Mouse (Mus musculus): ENCODE results near the gene Asic4. TPM values are rescaled to one million over a fixed set of nuclear protein-coding genes. Genes with fewer than 3 reads are reported as not detected.
A peak's percentile ranks its signal among the peaks of the same experiment; 100 is the strongest.

The Asic4 gene
- polyA plus RNA-seq, 1 experiment from 2014 or later = 16.6 TPM

- H3K27me3 ChIP-seq (ENCODE audit: control insufficient read depth, insufficient read depth, low read length) = no peaks in the 10 kb centered on the region
- H3K4me2 ChIP-seq (ENCODE audit: low read length) = no peak overlapping the region
- H3K9me3 ChIP-seq (ENCODE audit: control insufficient read depth, low read length) = no peaks in the 10 kb centered on the region
- DNase-seq (peak; percentile 18), ATAC-seq (ENCODE audit: low FRiP score, low TSS enrichment) (no peak)
- H3K4me1 ChIP-seq (ENCODE audit: control insufficient read depth, insufficient read depth, low read length) = peaks cover 3% of the 10 kb centered on the region; the same call in 1 of the 2 replicates
- H3K36me3 ChIP-seq (ENCODE audit: control insufficient read depth, insufficient read depth, low read length) = no peaks in the 10 kb centered on the region
- H3K27ac ChIP-seq (replicated peaks; ENCODE audit: low read depth, low read length) = no peak overlapping the region; the same call in 1 of the 2 replicates
- 77% methylated on average over 5 of the region's 5 CpGs for WGBS
- no peak overlapping the region for H3K4me3 ChIP-seq (replicated peaks; ENCODE audit: low read depth, low read length)
- H3K9ac ChIP-seq (replicated peaks; ENCODE audit: low read length) = no peak overlapping the region
Observed at GRCm38 (mm10) chr1:75519576-75519975, 69.3 kb downstream of the Asic4 start.

GRCm38 (mm10) chr1:75521321-75522031 is 71.2 kb downstream of the Asic4 start, which contains the start of gene Stk11ip:
Gene Stk11ip, plus strand, starts transcription at chr1:75521529.
- H3K27ac ChIP-seq (replicated peaks; ENCODE audit: low read depth, low read length) = peak within 1 kb of the TSS; percentile 81
- H3K9me3 ChIP-seq (ENCODE audit: control insufficient read depth, low read length) = no peaks in the 10 kb centered on the region
- H3K9ac ChIP-seq (replicated peaks; ENCODE audit: low read length) = peak within 1 kb of the TSS; percentile 48; the same call in 1 of the 2 replicates
- DNase-seq (peak; percentile 97), ATAC-seq (ENCODE audit: low FRiP score, low TSS enrichment) (peak; percentile 92)
- peak within 1 kb of the TSS; percentile 78 for H3K4me2 ChIP-seq (ENCODE audit: low read length)
- peaks cover 14% of the 10 kb centered on the region for H3K36me3 ChIP-seq (ENCODE audit: control insufficient read depth, insufficient read depth, low read length)
- WGBS = under 1% methylated on average over 46 of the region's 46 CpGs
- H3K4me3 ChIP-seq (replicated peaks; ENCODE audit: low read depth, low read length) = peak within 1 kb of the TSS; percentile 49
- H3K4me1 ChIP-seq (ENCODE audit: control insufficient read depth, insufficient read depth, low read length) = peaks cover 3% of the 10 kb centered on the region; the same call in 1 of the 2 replicates
- H3K27me3 ChIP-seq (ENCODE audit: control insufficient read depth, insufficient read depth, low read length) = no peaks in the 10 kb centered on the region

Other genes starting within 250 kb of the Asic4 start
- 14.2 and 24.2 TPM in 2 replicates for gene Glb1l, start 239.6 kb upstream of the Asic4 start, polyA plus RNA-seq (2014; fragmentation: Nextera tagmentation; extraction: Ambion mirVana)
- gene Stk16, start 239.6 kb upstream of the Asic4 start, polyA plus RNA-seq (2014; fragmentation: Nextera tagmentation; extraction: Ambion mirVana) = 120 and 144 TPM in 2 replicates
- gene Tuba4a, start 230.6 kb upstream of the Asic4 start, polyA plus RNA-seq (2014; fragmentation: Nextera tagmentation; extraction: Ambion mirVana) = 4.2 and 6.4 TPM in 2 replicates
- not detected in 2 replicates for gene A630095N17Rik, start 218.3 kb upstream of the Asic4 start, polyA plus RNA-seq (2014; fragmentation: Nextera tagmentation; extraction: Ambion mirVana)
- gene Dnajb2, start 214.0 kb upstream of the Asic4 start, polyA plus RNA-seq (2014; fragmentation: Nextera tagmentation; extraction: Ambion mirVana) = 29.5 and 38.3 TPM in 2 replicates
- 16.6 and 19.3 TPM in 2 replicates for gene Ptprn, start 185.9 kb upstream of the Asic4 start, polyA plus RNA-seq (2014; fragmentation: Nextera tagmentation; extraction: Ambion mirVana)
- 116 and 164 TPM in 2 replicates for gene Resp18, start 172.0 kb upstream of the Asic4 start, polyA plus RNA-seq (2014; fragmentation: Nextera tagmentation; extraction: Ambion mirVana)
- 146 and 152 TPM in 2 replicates for gene Dnpep, start 132.4 kb upstream of the Asic4 start, polyA plus RNA-seq (2014; fragmentation: Nextera tagmentation; extraction: Ambion mirVana)
- 0.32 and 1.4 TPM in 2 replicates for gene Des, start 90.1 kb upstream of the Asic4 start, polyA plus RNA-seq (2014; fragmentation: Nextera tagmentation; extraction: Ambion mirVana)
- gene Speg, start 75.1 kb upstream of the Asic4 start, polyA plus RNA-seq (2014; fragmentation: Nextera tagmentation; extraction: Ambion mirVana) = 15.6 and 19.4 TPM in 2 replicates
- 75.7 and 75.9 TPM in 2 replicates for gene Gmppa, start 14.5 kb upstream of the Asic4 start, polyA plus RNA-seq (2014; fragmentation: Nextera tagmentation; extraction: Ambion mirVana)
- gene Chpf, start 28.9 kb downstream of the Asic4 start, polyA plus RNA-seq (2014; fragmentation: Nextera tagmentation; extraction: Ambion mirVana) = 39.7 and 44.2 TPM in 2 replicates
- 42.9 and 55.9 TPM in 2 replicates for gene Tmem198, start 29.1 kb downstream of the Asic4 start, polyA plus RNA-seq (2014; fragmentation: Nextera tagmentation; extraction: Ambion mirVana)
- 22.0 and 24.1 TPM in 2 replicates for gene Obsl1, start 56.0 kb downstream of the Asic4 start, polyA plus RNA-seq (2014; fragmentation: Nextera tagmentation; extraction: Ambion mirVana)
- gene Inha, start 56.6 kb downstream of the Asic4 start, polyA plus RNA-seq (2014; fragmentation: Nextera tagmentation; extraction: Ambion mirVana) = 9.3 and 16.8 TPM in 2 replicates
- 15.7 and 21.0 TPM in 2 replicates for gene Stk11ip, start 71.1 kb downstream of the Asic4 start, polyA plus RNA-seq (2014; fragmentation: Nextera tagmentation; extraction: Ambion mirVana)
- gene Slc4a3, start 95.8 kb downstream of the Asic4 start, polyA plus RNA-seq (2014; fragmentation: Nextera tagmentation; extraction: Ambion mirVana) = 31.5 and 41.0 TPM in 2 replicates

Data from midbrain, embryonic 14.5 days (tissue).